Comparison of ENCODE assay signal across 11 mouse cellular contexts in the genomic region with DNA sequence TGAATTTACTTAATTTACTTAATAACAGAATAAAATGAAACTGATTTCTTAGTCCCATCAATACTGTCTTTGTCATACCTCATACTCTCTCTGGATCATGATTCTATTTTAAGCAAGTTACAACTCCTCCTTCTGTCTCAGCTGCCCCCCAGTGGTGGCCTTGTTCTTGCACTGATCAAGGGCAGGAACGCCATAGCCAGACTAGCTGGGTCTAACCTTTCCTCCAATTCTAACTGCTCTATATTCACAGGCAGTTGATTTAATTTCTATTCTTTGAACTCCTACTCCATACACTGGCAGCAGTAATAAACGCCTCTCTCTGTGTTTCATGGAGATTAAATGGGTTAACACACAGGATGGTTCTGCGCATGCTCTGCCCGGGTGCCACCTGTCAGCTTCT.
DNase-seq lines count a peak whose midpoint lies in the region; ATAC-seq and TF ChIP-seq lines count a peak whose summit lies in the region.
"Had no signal": no experiment of that assay in that cellular context is flagged by ENCODE, and none has a peak within 500 bp of the region (broad histone marks: within the 10 kb centered on the region; RNA-seq: fewer than 3 reads in every experiment).

No protein-coding gene starts in this region.

- H3K9me3 ChIP-seq in heart, embryonic 12.5 days (replicated peaks), result no peaks in the 10 kb centered on the region
- no peaks in the 10 kb centered on the region for H3K9me3 ChIP-seq in lung, embryonic 14.5 days (ENCODE audit: low read depth, low read length)
- no peaks in the 10 kb centered on the region for H3K9me3 ChIP-seq in midbrain, embryonic 16.5 days (replicated peaks; ENCODE audit: control insufficient read depth, low read length, poor library complexity, severe bottlenecking)
- H3K9me3 ChIP-seq: stomach, embryonic 15.5 days had no signal

- no peak overlapping the region for H3K4me2 ChIP-seq in heart, embryonic 12.5 days
- H3K4me2 ChIP-seq in lung, embryonic 14.5 days, result no peak overlapping the region
- H3K4me2 ChIP-seq in midbrain, embryonic 16.5 days (ENCODE audit: low read length), result no peak overlapping the region
- H3K4me2 ChIP-seq: stomach, embryonic 15.5 days had no signal

- no peak for ATAC-seq in heart, embryonic 12.5 days (ENCODE audit: insufficient number of reproducible peaks, low FRiP score)
- ATAC-seq in lung, embryonic 14.5 days (ENCODE audit: insufficient read depth), result no peak
- ATAC-seq in midbrain, embryonic 16.5 days, result no peak

- 70% methylated on average over 4 of the region's 4 CpGs for WGBS in heart, embryonic 12.5 days
- WGBS in lung, embryonic 14.5 days, result 75% methylated on average over 4 of the region's 4 CpGs
- 75% methylated on average over 4 of the region's 4 CpGs for WGBS in lung, adult 2 months
- 73% methylated on average over 4 of the region's 4 CpGs for WGBS in midbrain, embryonic 16.5 days

- H3K9ac ChIP-seq in heart, embryonic 12.5 days, result no peak overlapping the region
- no peak overlapping the region for H3K9ac ChIP-seq in lung, embryonic 14.5 days
- H3K9ac ChIP-seq in midbrain, embryonic 16.5 days (ENCODE audit: low read depth, low read length), result no peak overlapping the region
- H3K9ac ChIP-seq: stomach, embryonic 15.5 days had no signal

- peak; percentile 27; the same call in 1 of the 2 replicates for TF ChIP-seq CTCF in lung, embryonic 14.5 days (IDR thresholded peaks at IDR 0.05; ENCODE audit: low read depth)
- TF ChIP-seq CTCF in lung, adult 2 months (IDR thresholded peaks at IDR 0.05; ENCODE audit: insufficient read depth, low read length), result no peak

- TF ChIP-seq POLR2A in lung, adult 2 months (IDR thresholded peaks at IDR 0.05; ENCODE audit: borderline replicate concordance, extremely low read depth, low read depth, low read length), result no peak

- no peaks in the 10 kb centered on the region for H3K4me1 ChIP-seq in heart, embryonic 12.5 days (replicated peaks)
- no peaks in the 10 kb centered on the region for H3K4me1 ChIP-seq in lung, embryonic 14.5 days (ENCODE audit: insufficient read depth)
- H3K4me1 ChIP-seq in lung, adult 2 months (ENCODE audit: control insufficient read depth, insufficient read depth, low read length), result no peaks in the 10 kb centered on the region
- no peaks in the 10 kb centered on the region for H3K4me1 ChIP-seq in midbrain, embryonic 16.5 days (ENCODE audit: control insufficient read depth, insufficient read depth, low read length)
- H3K4me1 ChIP-seq: stomach, embryonic 15.5 days had no signal

- no peaks in the 10 kb centered on the region for H3K27me3 ChIP-seq in heart, embryonic 12.5 days (replicated peaks)
- H3K27me3 ChIP-seq in lung, embryonic 14.5 days (ENCODE audit: insufficient read depth, low read length), result no peaks in the 10 kb centered on the region
- H3K27me3 ChIP-seq in midbrain, embryonic 16.5 days (ENCODE audit: control insufficient read depth, insufficient read depth, low read depth, low read length), result no peaks in the 10 kb centered on the region
- H3K27me3 ChIP-seq: stomach, embryonic 15.5 days had no signal

- H3K36me3 ChIP-seq in heart, embryonic 12.5 days, result no peaks in the 10 kb centered on the region
- no peaks in the 10 kb centered on the region for H3K36me3 ChIP-seq in lung, embryonic 14.5 days (ENCODE audit: insufficient read depth)
- no peaks in the 10 kb centered on the region for H3K36me3 ChIP-seq in midbrain, embryonic 16.5 days (ENCODE audit: control insufficient read depth, insufficient read depth, low read length)
- H3K36me3 ChIP-seq: G1E; stomach, embryonic 15.5 days had no signal

- no peak overlapping the region for H3K27ac ChIP-seq in heart, embryonic 12.5 days (ENCODE audit: poor library complexity, severe bottlenecking)
- no peak overlapping the region for H3K27ac ChIP-seq in lung, embryonic 14.5 days (ENCODE audit: low read depth)
- no peak overlapping the region for H3K27ac ChIP-seq in midbrain, embryonic 16.5 days (ENCODE audit: low read length)
- H3K27ac ChIP-seq: stomach, embryonic 15.5 days had no signal

- H3K4me3 ChIP-seq in heart, embryonic 12.5 days, result no peak overlapping the region
- H3K4me3 ChIP-seq in lung, embryonic 14.5 days (ENCODE audit: low read depth, low read length), result no peak overlapping the region
- no peak overlapping the region for H3K4me3 ChIP-seq in lung, adult 2 months (replicated peaks; ENCODE audit: extremely low read depth, low read depth, low read length)
- H3K4me3 ChIP-seq in midbrain, embryonic 16.5 days (ENCODE audit: low read depth, low read length), result no peak overlapping the region
- H3K4me3 ChIP-seq: stomach, embryonic 15.5 days had no signal

- peak; percentile 43 to 61 for DNase-seq in heart, adult 18-20 months
- DNase-seq in lung, embryonic 14.5 days, result peak; percentile 7
- DNase-seq in lung, adult 2 months, result no peak
- peak; percentile 8 for DNase-seq in adipocyte (ENCODE audit: low spot score)
- DNase-seq in kidney, postnatal 4 days, result peak; percentile 21 to 28
- no peak for DNase-seq in thymus, postnatal 14 days
- DNase-seq: cerebellum, postnatal 36 days had no signal

Comparison
In these comparisons a context has a peak if more than half of its experiments do, and no peak if none do; other contexts are left out.
1. DNase-seq: peak in heart, adult 18-20 months (2 of 2), lung, embryonic 14.5 days (single experiment), adipocyte (single experiment) and kidney, postnatal 4 days (2 of 2); none in lung, adult 2 months (single experiment) and thymus, postnatal 14 days (single experiment).